Mouse (Mus musculus): Measurements from ENCODE around the gene Rtn4rl1.

DNA sequence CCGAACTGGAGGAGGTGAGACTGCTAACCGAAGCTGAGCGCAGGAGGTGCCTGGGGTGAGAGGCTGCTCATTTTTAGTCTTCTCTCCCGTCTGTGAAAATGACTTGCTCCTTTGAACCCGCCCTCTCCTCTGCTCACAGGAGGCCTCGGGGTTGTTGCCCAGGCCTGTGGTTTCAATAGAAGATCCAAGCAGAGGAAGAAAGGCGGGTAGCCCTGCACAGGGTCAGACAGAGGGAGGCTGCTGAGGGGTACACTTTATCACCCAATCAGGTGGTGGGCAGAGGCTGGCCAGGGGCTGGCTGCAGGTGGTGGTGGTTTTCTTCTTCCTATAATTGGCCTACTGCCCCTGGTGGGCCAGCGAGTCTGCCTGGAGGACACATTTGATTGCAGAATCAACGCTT lies 10.9 kb downstream of the Rtn4rl1 start:
- TF ChIP-seq CTCF (IDR thresholded peaks at IDR 0.05; ENCODE audit: low read depth, low read length) (no peak), EP300 (IDR thresholded peaks at IDR 0.05; ENCODE audit: insufficient read depth, low read depth, low read length) (no peak)
